Mouse (Mus musculus): ENCODE data around the gene Vmn2r35.
"Not testable (repeated sequence)": the region's sequence is repeated elsewhere in the genome, so short reads cannot be mapped to it uniquely, and the experiment has no call there.

The Vmn2r35 gene

GRCm38 (mm10) chr7:7819767-7820166 is at the start of gene Vmn2r35:
Gene Vmn2r35, minus strand, starts transcription at chr7:7819867.
- DNase-seq (ENCODE audit: low spot score in 2 of 2): not testable (repeated sequence)

DNA sequence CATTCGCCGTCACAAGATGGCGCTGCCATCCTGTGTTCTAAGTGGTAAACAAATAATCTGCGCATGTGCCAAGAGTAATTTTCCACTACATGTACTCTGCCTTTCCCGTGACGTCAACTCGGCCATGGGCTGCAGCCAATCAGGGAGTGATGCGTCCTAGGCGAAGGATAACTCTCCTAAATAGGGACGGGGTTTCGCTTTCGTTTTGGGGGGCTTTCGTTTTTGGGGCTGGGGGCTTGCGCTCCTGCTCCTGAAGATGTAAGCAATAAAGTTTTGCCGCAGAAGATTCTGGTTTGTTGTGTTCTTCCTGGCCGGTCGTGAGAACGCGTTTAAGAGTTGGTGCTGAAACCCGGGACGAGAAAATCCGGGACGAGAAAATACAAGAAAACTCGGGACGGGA is 25.5 kb downstream of the Vmn2r35 start:
- DNase-seq (ENCODE audit: low spot score in 2 of 2): not testable (repeated sequence)

Measured in cerebellum, postnatal 4 days (tissue).